Mouse (Mus musculus): ENCODE data around the gene Stkld1. TPM values are rescaled to one million over a fixed set of nuclear protein-coding genes. Genes with fewer than 3 reads are reported as not detected.

The Stkld1 gene
- polyA plus RNA-seq, 1 experiment from 2014 or later: not detected

- H3K27me3 ChIP-seq (replicated peaks; ENCODE audit: control insufficient read depth, insufficient read depth, low read length): no peaks in the 10 kb centered on the region
- no peak overlapping the region for H3K27ac ChIP-seq (ENCODE audit: low read depth)
- no peak for ATAC-seq (replicated peaks; ENCODE audit: low FRiP score, low TSS enrichment, low read depth)
- H3K36me3 ChIP-seq (ENCODE audit: control insufficient read depth, insufficient read depth, low read length): peaks cover 81% of the 10 kb centered on the region
- no peak overlapping the region for H3K4me3 ChIP-seq (ENCODE audit: low read depth, low read length)
- peaks cover 17% of the 10 kb centered on the region for H3K4me1 ChIP-seq (replicated peaks; ENCODE audit: control insufficient read depth, insufficient read depth, low read length)
- H3K9me3 ChIP-seq (ENCODE audit: control insufficient read depth, low read length): no peaks in the 10 kb centered on the region
- no peak for DNase-seq (ENCODE audit: low spot score)
- H3K4me2 ChIP-seq (ENCODE audit: low read length): no peak overlapping the region
- H3K9ac ChIP-seq (ENCODE audit: low read length): no peak overlapping the region
- 88% methylated on average over 6 of the region's 6 CpGs for WGBS
Observed at GRCm38 (mm10) chr2:26927745-26928476, 5.9 kb upstream of the Stkld1 start.

DNA sequence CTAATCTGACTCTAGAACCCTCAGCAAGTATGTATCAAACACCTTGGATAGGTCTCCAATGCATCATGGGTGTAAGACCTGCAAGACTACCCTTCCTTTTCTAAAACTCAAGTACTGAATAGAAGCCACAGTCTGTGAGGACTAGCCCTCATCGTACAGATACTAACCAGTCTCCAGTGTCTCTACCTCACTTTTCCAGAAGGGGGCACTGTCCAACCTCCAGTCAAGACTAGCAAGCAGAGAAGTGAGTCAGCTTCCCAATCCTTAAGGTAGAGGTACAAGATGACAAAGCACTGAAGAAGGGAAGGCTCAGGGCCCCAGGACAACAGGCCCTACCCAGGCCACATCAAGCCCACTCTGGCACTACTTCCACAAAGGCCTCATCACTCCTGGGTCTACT lies 3.5 kb upstream of the Stkld1 start:
- DNase-seq (ENCODE audit: low spot score): peak; percentile 68
- 64% methylated on average over 1 of the region's 1 CpGs for WGBS
- H3K27me3 ChIP-seq (replicated peaks; ENCODE audit: control insufficient read depth, insufficient read depth, low read length): no peaks in the 10 kb centered on the region
- H3K4me1 ChIP-seq (replicated peaks; ENCODE audit: control insufficient read depth, insufficient read depth, low read length): peaks cover 17% of the 10 kb centered on the region
- H3K9me3 ChIP-seq (ENCODE audit: control insufficient read depth, low read length): no peaks in the 10 kb centered on the region
- peaks cover 56% of the 10 kb centered on the region for H3K36me3 ChIP-seq (ENCODE audit: control insufficient read depth, insufficient read depth, low read length)
- no peak overlapping the region for H3K9ac ChIP-seq (ENCODE audit: low read length)
- no peak overlapping the region for H3K27ac ChIP-seq (ENCODE audit: low read depth)
- H3K4me3 ChIP-seq (ENCODE audit: low read depth, low read length): no peak overlapping the region
- no peak for ATAC-seq (replicated peaks; ENCODE audit: low FRiP score, low TSS enrichment, low read depth)
- H3K4me2 ChIP-seq (ENCODE audit: low read length): no peak overlapping the region

GRCm38 (mm10) chr2:26932473-26933303 lies 1.2 kb upstream of the Stkld1 start:
- DNase-seq (ENCODE audit: low spot score) (peak; percentile 77), ATAC-seq (replicated peaks; ENCODE audit: low FRiP score, low TSS enrichment, low read depth) (no peak; the same call in 1 of the 2 replicates)
- peaks cover 34% of the 10 kb centered on the region for H3K36me3 ChIP-seq (ENCODE audit: control insufficient read depth, insufficient read depth, low read length)
- peaks cover 17% of the 10 kb centered on the region for H3K4me1 ChIP-seq (replicated peaks; ENCODE audit: control insufficient read depth, insufficient read depth, low read length)
- peak overlapping the region; percentile 92 for H3K4me2 ChIP-seq (ENCODE audit: low read length)
- H3K27ac ChIP-seq (ENCODE audit: low read depth): peak overlapping the region; percentile 88
- 2% methylated on average over 37 of the region's 49 CpGs for WGBS
- no peaks in the 10 kb centered on the region for H3K9me3 ChIP-seq (ENCODE audit: control insufficient read depth, low read length)
- H3K27me3 ChIP-seq (replicated peaks; ENCODE audit: control insufficient read depth, insufficient read depth, low read length): no peaks in the 10 kb centered on the region
- peak overlapping the region; percentile 99 for H3K4me3 ChIP-seq (ENCODE audit: low read depth, low read length)
- peak overlapping the region; percentile 99 for H3K9ac ChIP-seq (ENCODE audit: low read length)

GRCm38 (mm10) chr2:26935286-26935685 lies 1.4 kb downstream of the Stkld1 start:
- Histone ChIP-seq H3K9ac (ENCODE audit: low read length) (no peak overlapping the region), H3K9me3 (ENCODE audit: control insufficient read depth, low read length) (no peaks in the 10 kb centered on the region), H3K4me3 (ENCODE audit: low read depth, low read length) (no peak overlapping the region), H3K27me3 (replicated peaks; ENCODE audit: control insufficient read depth, insufficient read depth, low read length) (no peaks in the 10 kb centered on the region), H3K36me3 (ENCODE audit: control insufficient read depth, insufficient read depth, low read length) (peaks cover 11% of the 10 kb centered on the region), H3K27ac (ENCODE audit: low read depth) (no peak overlapping the region), H3K4me1 (replicated peaks; ENCODE audit: control insufficient read depth, insufficient read depth, low read length) (peaks cover 17% of the 10 kb centered on the region), H3K4me2 (ENCODE audit: low read length) (no peak overlapping the region)
- 88% methylated on average over 2 of the region's 2 CpGs for WGBS
- ATAC-seq (replicated peaks; ENCODE audit: low FRiP score, low TSS enrichment, low read depth): no peak
- DNase-seq (ENCODE audit: low spot score): no peak

- ATAC-seq (replicated peaks; ENCODE audit: low FRiP score, low TSS enrichment, low read depth): no peak
Observed at GRCm38 (mm10) chr2:26936425-26936824, 2.6 kb downstream of the Stkld1 start.

GRCm38 (mm10) chr2:26941539-26941938 lies 7.7 kb downstream of the Stkld1 start:
- no peak overlapping the region for H3K4me3 ChIP-seq (ENCODE audit: low read depth, low read length)
- no peaks in the 10 kb centered on the region for H3K4me1 ChIP-seq (replicated peaks; ENCODE audit: control insufficient read depth, insufficient read depth, low read length)
- H3K36me3 ChIP-seq (ENCODE audit: control insufficient read depth, insufficient read depth, low read length): no peaks in the 10 kb centered on the region
- no peak overlapping the region for H3K27ac ChIP-seq (ENCODE audit: low read depth)
- ATAC-seq (replicated peaks; ENCODE audit: low FRiP score, low TSS enrichment, low read depth): no peak
- no peak overlapping the region for H3K9ac ChIP-seq (ENCODE audit: low read length)
- 40% methylated on average over 5 of the region's 5 CpGs for WGBS
- H3K27me3 ChIP-seq (replicated peaks; ENCODE audit: control insufficient read depth, insufficient read depth, low read length): no peaks in the 10 kb centered on the region
- DNase-seq (ENCODE audit: low spot score): no peak
- no peak overlapping the region for H3K4me2 ChIP-seq (ENCODE audit: low read length)
- no peaks in the 10 kb centered on the region for H3K9me3 ChIP-seq (ENCODE audit: control insufficient read depth, low read length)

More at GRCm38 (mm10) chr2:26936425-26936824, 2.6 kb downstream of the Stkld1 start:
- WGBS: 66% methylated on average over 1 of the region's 1 CpGs
- Histone ChIP-seq H3K4me1 (replicated peaks; ENCODE audit: control insufficient read depth, insufficient read depth, low read length) (peaks cover 11% of the 10 kb centered on the region), H3K4me2 (ENCODE audit: low read length) (no peak overlapping the region), H3K4me3 (ENCODE audit: low read depth, low read length) (no peak overlapping the region), H3K9ac (ENCODE audit: low read length) (no peak overlapping the region), H3K9me3 (ENCODE audit: control insufficient read depth, low read length) (no peaks in the 10 kb centered on the region), H3K27me3 (replicated peaks; ENCODE audit: control insufficient read depth, insufficient read depth, low read length) (no peaks in the 10 kb centered on the region), H3K27ac (ENCODE audit: low read depth) (no peak overlapping the region), H3K36me3 (ENCODE audit: control insufficient read depth, insufficient read depth, low read length) (no peaks in the 10 kb centered on the region)
- DNase-seq (ENCODE audit: low spot score): no peak

DNA sequence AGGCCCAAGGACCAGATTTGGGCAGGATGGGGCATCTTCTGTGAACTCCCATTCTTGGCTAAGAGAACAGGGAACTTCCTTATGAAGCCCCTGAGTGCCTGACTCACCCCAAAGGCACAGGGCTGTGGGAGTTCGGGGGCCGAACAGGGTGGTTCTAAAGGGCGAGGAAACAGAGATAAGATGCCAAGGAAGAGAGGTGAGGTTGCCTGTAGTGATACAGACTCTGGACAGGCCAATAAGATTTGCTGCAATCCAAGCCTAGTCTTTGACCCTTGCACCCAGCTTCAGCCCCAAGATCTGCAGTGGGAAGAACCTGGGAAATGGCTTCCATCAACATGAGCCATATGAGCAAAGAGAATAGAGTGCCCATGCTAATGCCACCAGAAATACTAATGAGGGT lies 9.4 kb downstream of the Stkld1 start:
- Histone ChIP-seq H3K4me1 (replicated peaks; ENCODE audit: control insufficient read depth, insufficient read depth, low read length) (no peaks in the 10 kb centered on the region), H3K4me2 (ENCODE audit: low read length) (no peak overlapping the region), H3K36me3 (ENCODE audit: control insufficient read depth, insufficient read depth, low read length) (no peaks in the 10 kb centered on the region), H3K27me3 (replicated peaks; ENCODE audit: control insufficient read depth, insufficient read depth, low read length) (no peaks in the 10 kb centered on the region), H3K27ac (ENCODE audit: low read depth) (no peak overlapping the region), H3K4me3 (ENCODE audit: low read depth, low read length) (no peak overlapping the region), H3K9me3 (ENCODE audit: control insufficient read depth, low read length) (no peaks in the 10 kb centered on the region), H3K9ac (ENCODE audit: low read length) (no peak overlapping the region)
- ATAC-seq (replicated peaks; ENCODE audit: low FRiP score, low TSS enrichment, low read depth): no peak
- DNase-seq (ENCODE audit: low spot score): no peak
- WGBS: 82% methylated on average over 3 of the region's 3 CpGs

DNA sequence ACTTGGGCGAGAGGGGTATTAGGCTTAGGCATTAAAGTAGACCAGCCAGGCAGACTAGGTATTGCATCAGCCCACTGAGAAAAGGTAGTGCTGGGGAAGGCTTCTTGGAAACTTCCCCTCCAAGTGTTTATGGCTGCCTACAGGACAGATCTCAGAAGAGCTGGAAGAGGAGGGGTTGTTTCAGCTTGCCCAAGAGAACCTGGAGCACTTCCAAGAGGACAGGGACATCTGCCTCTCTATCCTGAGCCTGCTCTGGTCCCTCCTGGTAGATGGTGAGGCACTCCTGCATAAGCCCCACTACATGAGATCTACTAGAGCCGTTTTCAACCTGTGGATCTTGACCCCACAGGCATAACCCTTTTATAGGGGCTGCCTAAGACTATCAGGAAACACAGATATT lies 16.6 kb downstream of the Stkld1 start:
- no peaks in the 10 kb centered on the region for H3K27me3 ChIP-seq (replicated peaks; ENCODE audit: control insufficient read depth, insufficient read depth, low read length)
- no peak overlapping the region for H3K9ac ChIP-seq (ENCODE audit: low read length)
- H3K4me1 ChIP-seq (replicated peaks; ENCODE audit: control insufficient read depth, insufficient read depth, low read length): no peaks in the 10 kb centered on the region
- H3K27ac ChIP-seq (ENCODE audit: low read depth): no peak overlapping the region
- WGBS: 92% methylated on average over 2 of the region's 2 CpGs
- H3K4me3 ChIP-seq (ENCODE audit: low read depth, low read length): no peak overlapping the region
- no peak overlapping the region for H3K4me2 ChIP-seq (ENCODE audit: low read length)
- ATAC-seq (replicated peaks; ENCODE audit: low FRiP score, low TSS enrichment, low read depth) (no peak), DNase-seq (ENCODE audit: low spot score) (no peak)
- H3K36me3 ChIP-seq (ENCODE audit: control insufficient read depth, insufficient read depth, low read length): peaks cover 52% of the 10 kb centered on the region
- H3K9me3 ChIP-seq (ENCODE audit: control insufficient read depth, low read length): no peaks in the 10 kb centered on the region

Data from intestine, embryonic 14.5 days (tissue).